Mouse (Mus musculus): ENCODE results near the gene Xpo5. TPM values are rescaled to one million over a fixed set of nuclear protein-coding genes. Genes with fewer than 3 reads are reported as not detected.

The Xpo5 gene
- polyA plus RNA-seq, 1 experiment from 2014 or later = 80.4 TPM

- 93% methylated on average over 8 of the region's 8 CpGs for WGBS
- no peak for DNase-seq (ENCODE audit: extremely low spot score, low spot score)
- Histone ChIP-seq H3K27me3 (ENCODE audit: poor library complexity, severe bottlenecking) (no peaks in the 10 kb centered on the region), H3K36me3 (replicated peaks) (peaks cover 21% of the 10 kb centered on the region), H3K4me3 (no peak overlapping the region), H3K4me1 (peaks cover 42% of the 10 kb centered on the region), H3K27ac (no peak overlapping the region), H3K9me3 (no peaks in the 10 kb centered on the region)
These were observed 81.3 kb downstream of the Xpo5 start for GRCm38 (mm10) chr17:46283911-46284310.

GRCm38 (mm10) chr17:46284653-46285052, 82.1 kb downstream of the Xpo5 start:
- WGBS = 70% methylated on average over 7 of the region's 7 CpGs
- no peaks in the 10 kb centered on the region for H3K9me3 ChIP-seq
- no peak overlapping the region for H3K27ac ChIP-seq
- peaks cover 13% of the 10 kb centered on the region for H3K36me3 ChIP-seq (replicated peaks)
- H3K4me1 ChIP-seq = peaks cover 42% of the 10 kb centered on the region
- no peak for DNase-seq (ENCODE audit: extremely low spot score, low spot score)
- no peaks in the 10 kb centered on the region for H3K27me3 ChIP-seq (ENCODE audit: poor library complexity, severe bottlenecking)
- no peak overlapping the region for H3K4me3 ChIP-seq

- no peak overlapping the region for H3K27ac ChIP-seq
- H3K4me1 ChIP-seq = peaks cover 42% of the 10 kb centered on the region
- H3K4me3 ChIP-seq = no peak overlapping the region
- WGBS = 80% methylated on average over 6 of the region's 6 CpGs
- no peaks in the 10 kb centered on the region for H3K9me3 ChIP-seq
- peaks cover 6% of the 10 kb centered on the region for H3K36me3 ChIP-seq (replicated peaks)
- DNase-seq (ENCODE audit: extremely low spot score, low spot score) = no peak
- no peaks in the 10 kb centered on the region for H3K27me3 ChIP-seq (ENCODE audit: poor library complexity, severe bottlenecking)
These were observed 82.8 kb downstream of the Xpo5 start for GRCm38 (mm10) chr17:46285407-46285806.

GRCm38 (mm10) chr17:46287678-46288095, 85.1 kb downstream of the Xpo5 start:
- Histone ChIP-seq H3K27ac (peak overlapping the region; percentile 56), H3K9me3 (no peaks in the 10 kb centered on the region), H3K4me3 (no peak overlapping the region), H3K27me3 (ENCODE audit: poor library complexity, severe bottlenecking) (no peaks in the 10 kb centered on the region), H3K4me1 (peaks cover 23% of the 10 kb centered on the region), H3K36me3 (replicated peaks) (no peaks in the 10 kb centered on the region)
- no peak for DNase-seq (ENCODE audit: extremely low spot score, low spot score)
- WGBS = 56% methylated on average over 11 of the region's 11 CpGs

MicroRNAs encoded within 50 kb of the gene (microRNA counts, 519-probe panel; counts per million panel counts)
- microRNA mmu-miR-693-3p (341 counts per million, percentile 65 among the panel's probes with 10 or more counts), microRNA mmu-miR-693-5p (341 counts per million, percentile 65 among the panel's probes with 10 or more counts)

Small RNA genes lying within 50 kb of the gene (microRNA-seq; reads per million reads assigned to microRNA genes)
- 1.8 reads per million for gene Mir693

Other genes starting within 250 kb of the Xpo5 start
- 2.4 and 2.5 TPM in 2 replicates for gene Vegfa, start 170.4 kb upstream of the Xpo5 start, polyA plus RNA-seq (2016; fragmentation: Nextera tagmentation; extraction: Ambion mirVana)
- 152 and 154 TPM in 2 replicates for gene Mrps18a, start 91.8 kb upstream of the Xpo5 start, polyA plus RNA-seq (2016; fragmentation: Nextera tagmentation; extraction: Ambion mirVana)
- gene Rsph9, start 58.6 kb upstream of the Xpo5 start, polyA plus RNA-seq (2016; fragmentation: Nextera tagmentation; extraction: Ambion mirVana) = 8.9 and 11.3 TPM in 2 replicates
- gene Mad2l1bp, start 49.2 kb upstream of the Xpo5 start, polyA plus RNA-seq (2016; fragmentation: Nextera tagmentation; extraction: Ambion mirVana) = 36.3 and 36.8 TPM in 2 replicates
- 29.8 and 30.0 TPM in 2 replicates for gene Gtpbp2, start 41.8 kb upstream of the Xpo5 start, polyA plus RNA-seq (2016; fragmentation: Nextera tagmentation; extraction: Ambion mirVana)
- 14.5 and 14.6 TPM in 2 replicates for gene Polh, start 137 bp upstream of the Xpo5 start, polyA plus RNA-seq (2016; fragmentation: Nextera tagmentation; extraction: Ambion mirVana)
- gene Polr1c, start 45.3 kb downstream of the Xpo5 start, polyA plus RNA-seq (2016; fragmentation: Nextera tagmentation; extraction: Ambion mirVana) = 140 and 143 TPM in 2 replicates
- gene Yipf3, start 45.3 kb downstream of the Xpo5 start, polyA plus RNA-seq (2016; fragmentation: Nextera tagmentation; extraction: Ambion mirVana) = 68.3 and 72.5 TPM in 2 replicates
- gene Lrrc73, start 50.7 kb downstream of the Xpo5 start, polyA plus RNA-seq (2016; fragmentation: Nextera tagmentation; extraction: Ambion mirVana) = 0.81 and 1.0 TPM in 2 replicates
- gene Tjap1, start 80.2 kb downstream of the Xpo5 start, polyA plus RNA-seq (2016; fragmentation: Nextera tagmentation; extraction: Ambion mirVana) = 60.0 and 62.6 TPM in 2 replicates
- 1.2 TPM in 2 replicates for gene Dlk2, start 94.6 kb downstream of the Xpo5 start, polyA plus RNA-seq (2016; fragmentation: Nextera tagmentation; extraction: Ambion mirVana)
- 5.8 and 6.1 TPM in 2 replicates for gene Abcc10, start 125.6 kb downstream of the Xpo5 start, polyA plus RNA-seq (2016; fragmentation: Nextera tagmentation; extraction: Ambion mirVana)
- 6.8 and 7.1 TPM in 2 replicates for gene Zfp318, start 180.9 kb downstream of the Xpo5 start, polyA plus RNA-seq (2016; fragmentation: Nextera tagmentation; extraction: Ambion mirVana)
- gene Crip3, start 226.1 kb downstream of the Xpo5 start, polyA plus RNA-seq (2016; fragmentation: Nextera tagmentation; extraction: Ambion mirVana) = 0.76 TPM in 1 of 2 replicates, not detected in the other
- gene Slc22a7, start 235.7 kb downstream of the Xpo5 start, polyA plus RNA-seq (2016; fragmentation: Nextera tagmentation; extraction: Ambion mirVana) = not detected in 2 replicates

Measured in forebrain, embryonic 10.5 days (tissue).